Mouse (Mus musculus) liver, embryonic 14.5 days (tissue): Measurements from ENCODE around the gene Commd4.

ENCODE experiments used
- CTCF ChIP-seq: IDR thresholded peaks from 2 replicates; pipeline ENCODE4 v1.5.1; 2016; ENCODE audit warnings: antibody characterized with exemption, low read depth, control low read depth
- EP300 ChIP-seq: IDR thresholded peaks from 2 replicates; pipeline ENCODE4 v1.6.1; 2016; ENCODE audit warnings: antibody characterized with exemption, low read depth

GRCm38 (mm10) chr9:57139110-57139509 lies 19.0 kb downstream of the Commd4 start:
- TF ChIP-seq CTCF (no peak), EP300 (no peak)
